Comparison of ENCODE assay signal across 9 mouse cellular contexts in the genomic region with DNA sequence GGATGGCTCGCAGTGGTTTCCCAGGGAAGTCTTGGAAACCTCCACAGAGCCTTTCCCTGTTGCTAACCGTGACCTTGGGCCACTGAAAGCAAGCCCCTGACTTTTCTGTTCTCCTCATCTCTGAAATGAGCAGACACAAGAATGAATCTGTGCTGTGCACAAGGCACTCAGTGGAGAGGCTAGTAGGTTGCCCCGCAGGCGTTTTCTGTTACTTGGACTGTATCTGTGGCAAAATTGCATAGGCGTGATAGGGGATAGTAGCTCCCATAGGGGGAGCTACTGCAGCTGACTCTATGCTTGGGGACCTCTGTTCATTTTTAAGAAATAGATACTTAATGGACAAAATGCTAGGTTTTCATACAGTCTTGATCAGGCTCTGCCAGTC. TPM values are rescaled to one million over a fixed set of nuclear protein-coding genes. Genes with fewer than 3 reads are reported as not detected.
DNase-seq lines count a peak whose midpoint lies in the region; ATAC-seq and TF ChIP-seq lines count a peak whose summit lies in the region.
"Had no signal": no experiment of that assay in that cellular context is flagged by ENCODE, and none has a peak within 500 bp of the region (broad histone marks: within the 10 kb centered on the region; RNA-seq: fewer than 3 reads in every experiment).

No protein-coding gene starts in this region.

- no peaks in the 10 kb centered on the region for H3K9me3 ChIP-seq in kidney, postnatal 0 days (replicated peaks; ENCODE audit: low read length)
- H3K9me3 ChIP-seq in hindbrain, embryonic 13.5 days = no peaks in the 10 kb centered on the region
- H3K9me3 ChIP-seq in midbrain, embryonic 16.5 days (replicated peaks; ENCODE audit: control insufficient read depth, low read length, poor library complexity, severe bottlenecking) = no peaks in the 10 kb centered on the region

- WGBS in kidney, postnatal 0 days = 15% methylated on average over 5 of the region's 5 CpGs
- 22% methylated on average over 5 of the region's 5 CpGs for WGBS in hindbrain, embryonic 13.5 days
- 16% methylated on average over 5 of the region's 5 CpGs for WGBS in midbrain, embryonic 16.5 days

- peak overlapping the region; percentile 70 for H3K27ac ChIP-seq in kidney, postnatal 0 days
- H3K27ac ChIP-seq in bone marrow macrophage, adult 2 months (ENCODE audit: insufficient read depth, low read depth, low read length) = no peak overlapping the region
- H3K27ac ChIP-seq in hindbrain, embryonic 13.5 days = peak overlapping the region; percentile 85; the same call in 1 of the 2 replicates
- peak overlapping the region; percentile 80 for H3K27ac ChIP-seq in midbrain, embryonic 16.5 days (ENCODE audit: low read length)

- ATAC-seq in kidney, postnatal 0 days (replicated peaks; ENCODE audit: low FRiP score, low read depth) = no peak; the same call in 1 of the 2 replicates
- ATAC-seq in hindbrain, embryonic 13.5 days (ENCODE audit: low FRiP score) = no peak; the same call in 1 of the 2 replicates
- no peak for ATAC-seq in midbrain, embryonic 16.5 days

- TF ChIP-seq POLR2A in bone marrow macrophage, adult 2 months (IDR thresholded peaks at IDR 0.05; ENCODE audit: borderline replicate concordance, low read depth, low read length) = no peak

- peak overlapping the region; percentile 54 for H3K9ac ChIP-seq in kidney, postnatal 0 days (ENCODE audit: low read depth, low read length)
- H3K9ac ChIP-seq in hindbrain, embryonic 13.5 days = peak overlapping the region; percentile 79
- peak overlapping the region; percentile 73 for H3K9ac ChIP-seq in midbrain, embryonic 16.5 days (ENCODE audit: low read depth, low read length)

- peak overlapping the region; percentile 92 for H3K4me2 ChIP-seq in kidney, postnatal 0 days (ENCODE audit: low read length)
- H3K4me2 ChIP-seq in hindbrain, embryonic 13.5 days = peak overlapping the region; percentile 85
- H3K4me2 ChIP-seq in midbrain, embryonic 16.5 days (ENCODE audit: low read length) = peak overlapping the region; percentile 86

- no peaks in the 10 kb centered on the region for H3K36me3 ChIP-seq in kidney, postnatal 0 days (ENCODE audit: insufficient read depth, low read length)
- no peaks in the 10 kb centered on the region for H3K36me3 ChIP-seq in hindbrain, embryonic 13.5 days
- H3K36me3 ChIP-seq in midbrain, embryonic 16.5 days (ENCODE audit: control insufficient read depth, insufficient read depth, low read length) = no peaks in the 10 kb centered on the region; the same call in 1 of the 2 replicates

- DNase-seq in kidney, postnatal 0 days (ENCODE audit: low spot score) = peak; percentile 25
- no peak for DNase-seq in kidney, postnatal 25 days
- DNase-seq in cerebellum, adult 11 months = no peak
- no peak for DNase-seq in T-cell, adult 2 months (ENCODE audit: low spot score)
- no peak for DNase-seq in layer of hippocampus, postnatal 10 days (ENCODE audit: low spot score in 2 of 2)

- H3K4me3 ChIP-seq in kidney, postnatal 0 days (replicated peaks; ENCODE audit: low read depth, low read length) = peak overlapping the region; percentile 68
- H3K4me3 ChIP-seq in bone marrow macrophage, adult 2 months (ENCODE audit: insufficient read depth, low read length) = peak overlapping the region; percentile 91
- peak overlapping the region; percentile 65 for H3K4me3 ChIP-seq in hindbrain, embryonic 13.5 days
- H3K4me3 ChIP-seq in midbrain, embryonic 16.5 days (ENCODE audit: low read depth, low read length) = peak overlapping the region; percentile 67

- TF ChIP-seq CTCF in kidney, postnatal 0 days (IDR thresholded peaks at IDR 0.05; ENCODE audit: low read depth) = peak; percentile 16; the same call in 1 of the 2 replicates
- peak; percentile 10; the same call in 1 of the 2 replicates for TF ChIP-seq CTCF in bone marrow macrophage, adult 2 months (IDR thresholded peaks at IDR 0.05; ENCODE audit: low read depth, low read length)

- H3K4me1 ChIP-seq in kidney, postnatal 0 days (replicated peaks; ENCODE audit: insufficient read depth, low read length) = peaks cover 7% of the 10 kb centered on the region
- H3K4me1 ChIP-seq in bone marrow macrophage, adult 2 months (ENCODE audit: control insufficient read depth, insufficient read depth, low read length) = peaks cover 14% of the 10 kb centered on the region
- H3K4me1 ChIP-seq in hindbrain, embryonic 13.5 days (replicated peaks) = peaks cover 8% of the 10 kb centered on the region
- peaks cover 8% of the 10 kb centered on the region for H3K4me1 ChIP-seq in midbrain, embryonic 16.5 days (ENCODE audit: control insufficient read depth, insufficient read depth, low read length)

- H3K27me3 ChIP-seq in kidney, postnatal 0 days (ENCODE audit: insufficient read depth, low read length) = no peaks in the 10 kb centered on the region
- no peaks in the 10 kb centered on the region for H3K27me3 ChIP-seq in hindbrain, embryonic 13.5 days
- H3K27me3 ChIP-seq in midbrain, embryonic 16.5 days (ENCODE audit: control insufficient read depth, insufficient read depth, low read depth, low read length) = no peaks in the 10 kb centered on the region

RNA-seq across cellular contexts. Expression of a gene that starts 0.7 kb away (rescaled TPM):
- 16.3 and 18.6 TPM in 2 replicates for polyA plus RNA-seq in kidney, postnatal 0 days (2015; fragmentation: Nextera tagmentation; extraction: Ambion mirVana)
- 11.4 and 12.4 TPM in 2 replicates for polyA plus RNA-seq in bone marrow macrophage, adult 2 months (2012; ENCODE audit: insufficient read depth, insufficient read length, missing spikeins)
- polyA plus RNA-seq in hindbrain, embryonic 13.5 days (2015; fragmentation: Nextera tagmentation; extraction: Ambion mirVana) = 12.4 and 13.8 TPM in 2 replicates
- polyA plus RNA-seq in midbrain, embryonic 16.5 days (2015; fragmentation: Nextera tagmentation; extraction: Ambion mirVana) = 11.6 and 13.3 TPM in 2 replicates
- 10 to 100 TPM; 11.4 to 13.4 TPM for total RNA-seq in layer of hippocampus, postnatal 10 days (2021)

RNA-seq across cellular contexts. Expression of a gene that starts 22.3 kb away (rescaled TPM):
- not detected in 2 replicates for polyA plus RNA-seq in kidney, postnatal 0 days (2015; fragmentation: Nextera tagmentation; extraction: Ambion mirVana)
- polyA plus RNA-seq in bone marrow macrophage, adult 2 months (2012; ENCODE audit: insufficient read depth, insufficient read length, missing spikeins) = not detected in 2 replicates
- polyA plus RNA-seq in hindbrain, embryonic 13.5 days (2015; fragmentation: Nextera tagmentation; extraction: Ambion mirVana) = not detected in 2 replicates
- polyA plus RNA-seq in midbrain, embryonic 16.5 days (2015; fragmentation: Nextera tagmentation; extraction: Ambion mirVana) = not detected in 2 replicates
- not detected for total RNA-seq in layer of hippocampus, postnatal 10 days (2021)
- total RNA-seq: gastrocnemius, postnatal 10 days had no signal
